Mouse (Mus musculus): ENCODE data around the gene Ippk. TPM values are rescaled to one million over a fixed set of nuclear protein-coding genes. Genes with fewer than 3 reads are reported as not detected.
A peak's percentile ranks its signal among the peaks of the same experiment; 100 is the strongest.

Gene Ippk
- polyA plus RNA-seq, 1 experiment from 2014 or later = 5.9 TPM

DNA sequence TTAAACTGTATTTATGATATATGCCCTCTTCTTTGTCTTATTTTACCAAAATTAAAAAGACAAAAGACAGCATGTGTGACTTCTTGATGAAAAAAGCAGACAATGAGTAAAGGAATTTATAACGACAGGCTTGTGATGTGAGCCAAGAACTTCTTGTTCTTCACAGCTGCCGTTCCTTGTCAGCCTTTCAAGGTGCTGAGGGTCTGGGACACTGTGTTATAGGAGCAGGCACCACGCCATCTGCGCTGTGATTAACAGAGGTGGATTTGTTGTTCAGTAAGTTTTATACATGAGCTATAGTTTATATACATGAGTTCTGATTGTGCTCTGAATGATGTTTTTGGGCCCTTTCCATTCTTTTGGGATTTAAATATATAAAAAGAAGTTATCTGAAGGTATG, 58.4 kb downstream of the Ippk start:
- no peaks in the 10 kb centered on the region for H3K36me3 ChIP-seq (replicated peaks; ENCODE audit: insufficient read depth, low read length)
- no peak overlapping the region for H3K4me2 ChIP-seq (ENCODE audit: low read depth, low read length)
- H3K4me3 ChIP-seq (ENCODE audit: low read depth, low read length) = no peak overlapping the region
- 86% methylated on average over 4 of the region's 4 CpGs for WGBS (ENCODE audit: insufficient replicate concordance)
- no peaks in the 10 kb centered on the region for H3K9me3 ChIP-seq (ENCODE audit: low read length)
- ATAC-seq (no peak), DNase-seq (no peak)
- TF ChIP-seq EP300 (IDR thresholded peaks at IDR 0.05; ENCODE audit: low read depth) = no peak
- TF ChIP-seq CTCF (IDR thresholded peaks at IDR 0.05; ENCODE audit: low read depth) = no peak
- H3K27me3 ChIP-seq (ENCODE audit: insufficient read depth, low read length) = no peaks in the 10 kb centered on the region
- H3K27ac ChIP-seq (ENCODE audit: low read depth) = no peak overlapping the region
- no peak overlapping the region for H3K9ac ChIP-seq (replicated peaks)
- peaks cover 2% of the 10 kb centered on the region; the same call in 1 of the 2 replicates for H3K4me1 ChIP-seq (ENCODE audit: insufficient read depth)

- Histone ChIP-seq H3K27ac (ENCODE audit: low read depth) (no peak overlapping the region), H3K4me2 (ENCODE audit: low read depth, low read length) (no peak overlapping the region), H3K27me3 (ENCODE audit: insufficient read depth, low read length) (no peaks in the 10 kb centered on the region), H3K9ac (replicated peaks) (no peak overlapping the region), H3K4me3 (ENCODE audit: low read depth, low read length) (no peak overlapping the region), H3K4me1 (ENCODE audit: insufficient read depth) (peaks cover 2% of the 10 kb centered on the region; the same call in 1 of the 2 replicates), H3K9me3 (ENCODE audit: low read length) (no peaks in the 10 kb centered on the region), H3K36me3 (replicated peaks; ENCODE audit: insufficient read depth, low read length) (no peaks in the 10 kb centered on the region)
- WGBS (ENCODE audit: insufficient replicate concordance) = 56% methylated on average over 2 of the region's 2 CpGs
- DNase-seq (peak; percentile 57), ATAC-seq (peak; percentile 76)
- TF ChIP-seq CTCF (IDR thresholded peaks at IDR 0.05; ENCODE audit: low read depth) (no peak), EP300 (IDR thresholded peaks at IDR 0.05; ENCODE audit: low read depth) (no peak)
These were observed 59.0 kb downstream of the Ippk start for GRCm38 (mm10) chr13:49480057-49480456.

- H3K4me2 ChIP-seq (ENCODE audit: low read depth, low read length) = no peak overlapping the region
- H3K9me3 ChIP-seq (ENCODE audit: low read length) = no peaks in the 10 kb centered on the region
- TF ChIP-seq CTCF (IDR thresholded peaks at IDR 0.05; ENCODE audit: low read depth) (no peak), EP300 (IDR thresholded peaks at IDR 0.05; ENCODE audit: low read depth) (no peak)
- no peaks in the 10 kb centered on the region for H3K27me3 ChIP-seq (ENCODE audit: insufficient read depth, low read length)
- no peak overlapping the region for H3K9ac ChIP-seq (replicated peaks)
- 78% methylated on average over 5 of the region's 5 CpGs for WGBS (ENCODE audit: insufficient replicate concordance)
- ATAC-seq (no peak), DNase-seq (no peak)
- H3K36me3 ChIP-seq (replicated peaks; ENCODE audit: insufficient read depth, low read length) = no peaks in the 10 kb centered on the region
- H3K27ac ChIP-seq (ENCODE audit: low read depth) = no peak overlapping the region
- H3K4me3 ChIP-seq (ENCODE audit: low read depth, low read length) = no peak overlapping the region
- peaks cover 2% of the 10 kb centered on the region; the same call in 1 of the 2 replicates for H3K4me1 ChIP-seq (ENCODE audit: insufficient read depth)
These were observed 59.5 kb downstream of the Ippk start for GRCm38 (mm10) chr13:49480551-49480950.

DNA sequence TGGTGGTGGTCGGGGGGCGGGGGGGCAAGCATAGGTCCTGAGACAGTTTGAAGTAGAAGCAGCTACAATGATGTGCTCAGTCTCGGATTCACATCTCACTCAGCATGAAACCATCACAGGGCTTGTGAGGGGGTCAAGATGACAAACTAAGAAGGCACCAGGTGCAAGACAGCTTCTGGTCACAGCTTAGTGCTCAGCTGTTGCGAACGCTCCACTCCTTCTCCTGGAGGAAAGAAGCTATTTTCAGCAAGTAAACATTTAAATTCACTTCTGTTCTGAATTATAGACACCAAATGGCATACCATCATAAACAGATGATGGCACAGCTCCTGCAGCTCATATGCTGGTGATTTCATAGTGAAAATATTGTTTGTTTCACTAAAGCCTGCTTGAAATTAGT, 64.3 kb downstream of the Ippk start:
- DNase-seq = no peak
- WGBS (ENCODE audit: insufficient replicate concordance) = 80% methylated on average over 5 of the region's 5 CpGs
- Histone ChIP-seq H3K36me3 (replicated peaks; ENCODE audit: insufficient read depth, low read length) (no peaks in the 10 kb centered on the region), H3K9me3 (ENCODE audit: low read length) (no peaks in the 10 kb centered on the region), H3K27ac (ENCODE audit: low read depth) (no peak overlapping the region), H3K4me2 (ENCODE audit: low read depth, low read length) (no peak overlapping the region), H3K27me3 (ENCODE audit: insufficient read depth, low read length) (no peaks in the 10 kb centered on the region), H3K4me3 (ENCODE audit: low read depth, low read length) (no peak overlapping the region), H3K9ac (replicated peaks) (no peak overlapping the region), H3K4me1 (ENCODE audit: insufficient read depth) (peaks cover 2% of the 10 kb centered on the region; the same call in 1 of the 2 replicates)
- ATAC-seq = no peak
- TF ChIP-seq CTCF (IDR thresholded peaks at IDR 0.05; ENCODE audit: low read depth) (no peak), EP300 (IDR thresholded peaks at IDR 0.05; ENCODE audit: low read depth) (no peak)

DNA sequence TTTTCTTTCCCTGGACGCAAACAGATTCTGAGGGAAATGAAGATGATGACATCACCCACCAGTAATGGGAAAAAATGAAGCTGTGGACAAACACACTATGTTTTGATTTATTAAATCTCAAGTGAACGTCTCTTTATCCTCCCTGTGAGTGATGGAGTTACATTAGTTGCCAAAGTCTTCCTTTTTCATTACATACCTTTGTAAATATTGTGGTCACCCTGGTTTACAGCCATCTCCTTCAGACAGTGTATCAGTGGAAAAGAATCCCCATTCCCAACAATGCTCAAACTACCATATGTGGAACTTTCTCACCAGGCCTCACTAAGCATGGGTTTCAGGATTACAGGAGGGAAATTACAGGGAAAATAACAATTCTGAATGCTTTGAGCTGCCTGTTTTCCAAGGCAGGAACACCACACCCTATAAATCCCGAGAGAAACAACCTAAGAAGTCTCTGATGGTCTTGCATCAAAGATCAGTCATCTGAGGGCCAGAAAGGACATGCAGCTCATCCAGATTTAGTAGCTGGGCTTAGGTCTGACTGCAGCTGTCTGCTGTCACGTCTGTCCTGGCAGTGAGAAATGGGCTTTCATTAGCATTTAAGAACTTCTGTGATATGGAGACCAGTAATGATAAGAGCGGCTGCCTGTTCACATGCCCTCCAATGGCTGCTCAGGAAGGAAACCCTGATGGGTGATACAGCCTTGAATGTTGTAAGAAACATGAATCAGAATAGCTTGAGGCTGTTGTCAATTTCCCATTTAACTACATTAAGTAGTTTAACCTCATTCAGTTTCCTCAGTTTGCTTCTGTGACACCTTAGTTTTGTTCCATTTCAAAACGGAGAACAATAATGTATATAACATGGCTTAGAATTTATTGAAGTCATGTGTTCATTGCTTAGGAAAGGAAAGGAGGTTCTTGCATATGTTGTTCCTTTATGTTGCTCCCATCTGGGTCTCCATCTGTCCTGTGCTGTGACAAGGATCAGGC, 71.6 kb downstream of the Ippk start, which contains the start of gene Tes3-ps:
Tes3-ps (plus strand) TSS at position 943 of the 993 bp plus-strand sequence.
- H3K4me1 ChIP-seq (ENCODE audit: insufficient read depth) = no peaks in the 10 kb centered on the region
- no peak for DNase-seq

GRCm38 (mm10) chr13:49504510-49504909, 83.5 kb downstream of the Ippk start, which contains the start of gene Ecm2:
TSS of gene Ecm2 (plus strand) at chr13:49504810.
- ATAC-seq = no peak
- WGBS (ENCODE audit: insufficient replicate concordance) = 66% methylated on average over 4 of the region's 4 CpGs
- TF ChIP-seq CTCF (IDR thresholded peaks at IDR 0.05; ENCODE audit: low read depth) (no peak), EP300 (IDR thresholded peaks at IDR 0.05; ENCODE audit: low read depth) (no peak)
- H3K27me3 ChIP-seq (ENCODE audit: insufficient read depth, low read length) = no peaks in the 10 kb centered on the region
- H3K4me2 ChIP-seq (ENCODE audit: low read depth, low read length) = no peak within 1 kb of the TSS; the same call in 1 of the 2 replicates
- no peaks in the 10 kb centered on the region for H3K9me3 ChIP-seq (ENCODE audit: low read length)
- no peak within 1 kb of the TSS for H3K4me3 ChIP-seq (ENCODE audit: low read depth, low read length)
- H3K9ac ChIP-seq (replicated peaks) = no peak within 1 kb of the TSS
- no peaks in the 10 kb centered on the region for H3K36me3 ChIP-seq (replicated peaks; ENCODE audit: insufficient read depth, low read length)
- H3K27ac ChIP-seq (ENCODE audit: low read depth) = no peak within 1 kb of the TSS
- DNase-seq = no peak
- no peaks in the 10 kb centered on the region for H3K4me1 ChIP-seq (ENCODE audit: insufficient read depth)

More for the DNA sequence above, 71.6 kb downstream of the Ippk start, which contains the start of gene Tes3-ps:
- Histone ChIP-seq H3K4me3 (ENCODE audit: low read depth, low read length) (no peak within 1 kb of the TSS), H3K27ac (ENCODE audit: low read depth) (no peak within 1 kb of the TSS), H3K36me3 (replicated peaks; ENCODE audit: insufficient read depth, low read length) (no peaks in the 10 kb centered on the region), H3K27me3 (ENCODE audit: insufficient read depth, low read length) (no peaks in the 10 kb centered on the region), H3K4me2 (ENCODE audit: low read depth, low read length) (no peak within 1 kb of the TSS), H3K9me3 (ENCODE audit: low read length) (no peaks in the 10 kb centered on the region), H3K9ac (replicated peaks) (no peak within 1 kb of the TSS)
- TF ChIP-seq CTCF (IDR thresholded peaks at IDR 0.05; ENCODE audit: low read depth) (no peak), EP300 (IDR thresholded peaks at IDR 0.05; ENCODE audit: low read depth) (no peak)
- no peak for ATAC-seq
- WGBS (ENCODE audit: insufficient replicate concordance) = 59% methylated on average over 6 of the region's 6 CpGs
